Mouse (Mus musculus) kidney, embryonic 15.5 days (tissue): ENCODE measurements at regions not wholly inside any gene's neighbourhood (a gene's known extent, or its start where the extent isn't known, plus 50 kb on each side); places are given as distances from the start of the nearest gene placed in this dataset.
"Not testable (repeated sequence)": the region's sequence is repeated elsewhere in the genome, so short reads cannot be mapped to it uniquely, and the experiment has no call there.

Source experiments
- ATAC-seq: fragments of 200-750 bp; cut with Nextera tagmentation; replicated peaks from 2 replicates; pipeline ENCODE4 v1.8.0; 2017; ENCODE audit warnings: moderate TSS enrichment; ENCODE audit not compliant: low FRiP score
- H3K27ac ChIP-seq: fragments of 300-500 bp; sonication (generic); 2 replicates; pipeline ENCODE4 v1.5.1; 2015; ENCODE audit warnings: mild to moderate bottlenecking, inconsistent platforms
- H3K27me3 ChIP-seq: fragments of 300-500 bp; sonication (generic); 2 replicates; pipeline ENCODE4 v1.6.1; 2015; ENCODE audit warnings: inconsistent platforms
- H3K36me3 ChIP-seq: fragments of 300-500 bp; sonication (generic); 2 replicates; pipeline ENCODE4 v1.6.1; 2015; ENCODE audit warnings: inconsistent platforms
- H3K4me1 ChIP-seq: fragments of 300-500 bp; sonication (generic); 2 replicates; pipeline ENCODE4 v1.6.1; 2015; ENCODE audit warnings: inconsistent platforms
- H3K4me2 ChIP-seq: fragments of 300-500 bp; sonication (generic); 2 replicates; pipeline ENCODE4 v1.6.1; 2015; ENCODE audit warnings: moderate library complexity, mild to moderate bottlenecking, inconsistent platforms
- H3K4me3 ChIP-seq: fragments of 300-500 bp; sonication (generic); replicated peaks from 2 replicates; pipeline ENCODE4 v1.5.1; 2015; ENCODE audit warnings: mild to moderate bottlenecking, inconsistent platforms
- H3K9ac ChIP-seq: fragments of 300-500 bp; sonication (generic); 2 replicates; pipeline ENCODE4 v1.6.1; 2015; ENCODE audit warnings: mild to moderate bottlenecking, inconsistent platforms
- H3K9me3 ChIP-seq: fragments of 300-500 bp; sonication (generic); replicated peaks from 2 replicates; pipeline ENCODE4 v1.6.1; 2016; ENCODE audit warnings: inconsistent platforms
- WGBS: fragments of 180-500 bp; shearing (Covaris S2); methylation state at CpG from one replicate; pipeline ENCODE4 v1.1.7; 2015; ENCODE audit warnings: mixed read lengths; 5-methylcytosine and 5-hydroxymethylcytosine counted together

- no peaks in the 10 kb centered on the region for H3K9me3 ChIP-seq
- H3K4me2 ChIP-seq = no peak overlapping the region
- no peak overlapping the region for H3K27ac ChIP-seq
- 66% methylated on average over 1 of the region's 1 CpGs for whole genome bisulfite sequencing
- H3K9ac ChIP-seq = no peak overlapping the region
- no peaks in the 10 kb centered on the region for H3K27me3 ChIP-seq
- no peak overlapping the region for H3K4me3 ChIP-seq
- no peaks in the 10 kb centered on the region for H3K36me3 ChIP-seq
- H3K4me1 ChIP-seq = no peaks in the 10 kb centered on the region
- ATAC-seq = no peak
Measured at GRCm38 (mm10) chr12:65325347-65325746, 100.0 kb downstream of the Wdr20rt start.

- ATAC-seq = no peak
- H3K36me3 ChIP-seq = no peaks in the 10 kb centered on the region
- no peak overlapping the region for H3K4me3 ChIP-seq
- no peaks in the 10 kb centered on the region for H3K4me1 ChIP-seq
- no peaks in the 10 kb centered on the region for H3K9me3 ChIP-seq
- H3K4me2 ChIP-seq = no peak overlapping the region
- H3K9ac ChIP-seq = no peak overlapping the region
- WGBS = 88% methylated on average over 5 of the region's 5 CpGs
- no peaks in the 10 kb centered on the region for H3K27me3 ChIP-seq
- H3K27ac ChIP-seq = no peak overlapping the region
Measured at GRCm38 (mm10) chr12:65328532-65328931, 103.2 kb downstream of the Wdr20rt start.

GRCm38 (mm10) chr12:65329678-65330077 is 104.4 kb downstream of the Wdr20rt start:
- Histone ChIP-seq H3K27me3 (no peaks in the 10 kb centered on the region), H3K9me3 (no peaks in the 10 kb centered on the region), H3K9ac (no peak overlapping the region), H3K27ac (no peak overlapping the region), H3K4me1 (no peaks in the 10 kb centered on the region), H3K36me3 (no peaks in the 10 kb centered on the region), H3K4me3 (no peak overlapping the region), H3K4me2 (no peak overlapping the region)
- no peak for ATAC-seq

GRCm38 (mm10) chr12:65340009-65340408 is 114.7 kb downstream of the Wdr20rt start:
- ATAC-seq = no peak
- Histone ChIP-seq H3K4me3 (no peak overlapping the region), H3K27me3 (no peaks in the 10 kb centered on the region), H3K9me3 (no peaks in the 10 kb centered on the region), H3K9ac (no peak overlapping the region), H3K4me1 (no peaks in the 10 kb centered on the region), H3K27ac (no peak overlapping the region), H3K4me2 (no peak overlapping the region), H3K36me3 (no peaks in the 10 kb centered on the region)
- WGBS = 65% methylated on average over 2 of the region's 2 CpGs

- Histone ChIP-seq H3K27ac (no peak overlapping the region), H3K9ac (no peak overlapping the region), H3K36me3 (no peaks in the 10 kb centered on the region), H3K9me3 (no peaks in the 10 kb centered on the region), H3K4me3 (no peak overlapping the region), H3K4me1 (no peaks in the 10 kb centered on the region), H3K4me2 (no peak overlapping the region), H3K27me3 (no peaks in the 10 kb centered on the region)
- 32% methylated on average over 1 of the region's 1 CpGs for WGBS
- no peak for ATAC-seq
Measured at GRCm38 (mm10) chr12:65347251-65347650, 121.9 kb downstream of the Wdr20rt start.

GRCm38 (mm10) chr12:65349535-65349934 is 124.2 kb downstream of the Wdr20rt start:
- no peak overlapping the region for H3K4me2 ChIP-seq
- no peaks in the 10 kb centered on the region for H3K9me3 ChIP-seq
- no peaks in the 10 kb centered on the region for H3K27me3 ChIP-seq
- no peak overlapping the region for H3K4me3 ChIP-seq
- H3K27ac ChIP-seq = no peak overlapping the region
- no peak overlapping the region for H3K9ac ChIP-seq
- no peaks in the 10 kb centered on the region for H3K36me3 ChIP-seq
- no peak for ATAC-seq
- 85% methylated on average over 4 of the region's 4 CpGs for WGBS
- no peaks in the 10 kb centered on the region for H3K4me1 ChIP-seq

- Histone ChIP-seq H3K9ac (no peak overlapping the region), H3K36me3 (no peaks in the 10 kb centered on the region), H3K4me3 (no peak overlapping the region), H3K27me3 (no peaks in the 10 kb centered on the region), H3K4me1 (no peaks in the 10 kb centered on the region), H3K4me2 (no peak overlapping the region), H3K27ac (no peak overlapping the region), H3K9me3 (no peaks in the 10 kb centered on the region)
- WGBS = 68% methylated on average over 4 of the region's 4 CpGs
- ATAC-seq = no peak
Measured at GRCm38 (mm10) chr12:65364179-65364578, 138.9 kb downstream of the Wdr20rt start.

GRCm38 (mm10) chr12:65367334-65367733 is 142.0 kb downstream of the Wdr20rt start:
- Histone ChIP-seq H3K27me3 (no peaks in the 10 kb centered on the region), H3K4me3 (no peak overlapping the region), H3K27ac (no peak overlapping the region), H3K4me2 (no peak overlapping the region), H3K9me3 (no peaks in the 10 kb centered on the region), H3K4me1 (no peaks in the 10 kb centered on the region), H3K9ac (no peak overlapping the region), H3K36me3 (no peaks in the 10 kb centered on the region)
- ATAC-seq = no peak
- WGBS = 41% methylated on average over 4 of the region's 4 CpGs

- ATAC-seq = no peak
Measured at GRCm38 (mm10) chr12:65367866-65368419, 142.6 kb downstream of the Wdr20rt start.

GRCm38 (mm10) chr12:65371650-65372049 is 146.3 kb downstream of the Wdr20rt start:
- WGBS = 94% methylated on average over 2 of the region's 2 CpGs
- Histone ChIP-seq H3K27ac (no peak overlapping the region), H3K9me3 (no peaks in the 10 kb centered on the region), H3K4me1 (no peaks in the 10 kb centered on the region), H3K4me2 (no peak overlapping the region), H3K27me3 (no peaks in the 10 kb centered on the region), H3K4me3 (no peak overlapping the region), H3K9ac (no peak overlapping the region), H3K36me3 (no peaks in the 10 kb centered on the region)
- no peak for ATAC-seq

More at GRCm38 (mm10) chr12:65367866-65368419, 142.6 kb downstream of the Wdr20rt start:
- no peaks in the 10 kb centered on the region for H3K9me3 ChIP-seq
- H3K4me3 ChIP-seq = no peak overlapping the region
- 59% methylated on average over 1 of the region's 1 CpGs for whole genome bisulfite sequencing
- H3K27ac ChIP-seq = no peak overlapping the region
- H3K4me2 ChIP-seq = no peak overlapping the region
- no peak overlapping the region for H3K9ac ChIP-seq
- no peaks in the 10 kb centered on the region for H3K27me3 ChIP-seq
- no peaks in the 10 kb centered on the region for H3K4me1 ChIP-seq
- H3K36me3 ChIP-seq = no peaks in the 10 kb centered on the region

GRCm38 (mm10) chr12:65379321-65379720 is 154.0 kb downstream of the Wdr20rt start:
- Histone ChIP-seq H3K36me3 (no peaks in the 10 kb centered on the region), H3K4me2 (no peak overlapping the region), H3K9me3 (no peaks in the 10 kb centered on the region), H3K9ac (no peak overlapping the region), H3K4me1 (no peaks in the 10 kb centered on the region), H3K27ac (no peak overlapping the region), H3K27me3 (no peaks in the 10 kb centered on the region), H3K4me3 (no peak overlapping the region)
- 87% methylated on average over 1 of the region's 1 CpGs for WGBS
- no peak for ATAC-seq

GRCm38 (mm10) chr12:65382118-65382791 is 156.9 kb downstream of the Wdr20rt start:
- WGBS = 56% methylated on average over 5 of the region's 5 CpGs

GRCm38 (mm10) chr12:65382796-65383195 is 157.5 kb downstream of the Wdr20rt start:
- not testable (repeated sequence) for H3K9me3 ChIP-seq, H3K27me3 ChIP-seq, ATAC-seq, H3K4me2 ChIP-seq, H3K36me3 ChIP-seq, H3K4me1 ChIP-seq, H3K27ac ChIP-seq, H3K4me3 ChIP-seq, H3K9ac ChIP-seq
- 94% methylated on average over 11 of the region's 11 CpGs for WGBS

More at GRCm38 (mm10) chr12:65382118-65382791, 156.9 kb downstream of the Wdr20rt start:
- ATAC-seq = no peak
- H3K27me3 ChIP-seq = no peaks in the 10 kb centered on the region
- H3K9ac ChIP-seq = no peak overlapping the region
- H3K36me3 ChIP-seq = no peaks in the 10 kb centered on the region
- H3K27ac ChIP-seq = no peak overlapping the region
- H3K9me3 ChIP-seq = 0 out of 2 replicates have a peak, but pooled peaks cover 2% of the 10 kb centered on the region
- no peak overlapping the region for H3K4me3 ChIP-seq
- no peaks in the 10 kb centered on the region for H3K4me1 ChIP-seq
- no peak overlapping the region for H3K4me2 ChIP-seq
